Mouse (Mus musculus) adrenal gland, adult 18-20 months (tissue): ENCODE measurements around the gene D17Wsu92e. TPM values are rescaled to one million over a fixed set of nuclear protein-coding genes. Genes with fewer than 3 reads are reported as not detected.
A peak's percentile ranks its signal among the peaks of the same experiment; 100 is the strongest.

ENCODE experiments used
- DNase-seq, 2 experiments: peaks; one replicate each; pipeline ENCODE4 v3.0.0; 2021 to 2022; ENCODE audit warnings: low spot score in 2 of 2
- total RNA-seq, 2 experiments: library from RNA; stranded (reverse); gene quantifications; 1 replicate in 1 of 2; 2 replicates in 1 of 2; pipeline ENCODE4 v1.2.3; 2021

D17Wsu92e gene
- total RNA-seq, 2 experiments from 2014 or later, result 158 to 188 TPM

GRCm38 (mm10) chr17:27751314-27752202 lies 68.9 kb downstream of the D17Wsu92e start:
- no peak for DNase-seq

- DNase-seq, result no peak
Measured at GRCm38 (mm10) chr17:27750451-27750942, 70.0 kb downstream of the D17Wsu92e start.

GRCm38 (mm10) chr17:27748123-27748522 lies 72.3 kb downstream of the D17Wsu92e start:
- DNase-seq, result no peak

- DNase-seq, result no peak
Measured at GRCm38 (mm10) chr17:27746446-27746845, 74.0 kb downstream of the D17Wsu92e start.

GRCm38 (mm10) chr17:27740961-27741360 lies 79.5 kb downstream of the D17Wsu92e start:
- DNase-seq, result no peak

GRCm38 (mm10) chr17:27734344-27735073 lies 85.9 kb downstream of the D17Wsu92e start:
- no peak for DNase-seq

- no peak for DNase-seq
Measured at GRCm38 (mm10) chr17:27732694-27733093, 87.8 kb downstream of the D17Wsu92e start.

- DNase-seq, result no peak
Measured at GRCm38 (mm10) chr17:27732152-27732551, 88.3 kb downstream of the D17Wsu92e start.

GRCm38 (mm10) chr17:27728770-27729169 lies 91.7 kb downstream of the D17Wsu92e start, which contains the start of gene Spdef:
Gene Spdef (minus strand): TSS chr17:27728955.
- DNase-seq, result no peak

- no peak for DNase-seq
Measured at GRCm38 (mm10) chr17:27726527-27726926, 93.9 kb downstream of the D17Wsu92e start.

GRCm38 (mm10) chr17:27725412-27725811 lies 95.0 kb downstream of the D17Wsu92e start:
- DNase-seq, result no peak

- DNase-seq, result no peak
Measured at GRCm38 (mm10) chr17:27725011-27725410, 95.4 kb downstream of the D17Wsu92e start.

- no peak for DNase-seq
Measured at GRCm38 (mm10) chr17:27724327-27724726, 96.1 kb downstream of the D17Wsu92e start.

GRCm38 (mm10) chr17:27721125-27721664 lies 99.3 kb downstream of the D17Wsu92e start:
- no peak for DNase-seq

- no peak for DNase-seq
Measured at GRCm38 (mm10) chr17:27720326-27720725, 100.1 kb downstream of the D17Wsu92e start.

GRCm38 (mm10) chr17:27719663-27720062 lies 100.8 kb downstream of the D17Wsu92e start:
- no peak for DNase-seq

GRCm38 (mm10) chr17:27718250-27718649 lies 102.2 kb downstream of the D17Wsu92e start:
- DNase-seq, result no peak

- DNase-seq, result peak in 1 of 2 experiments; percentile 22
Measured at GRCm38 (mm10) chr17:27716804-27717203, 103.6 kb downstream of the D17Wsu92e start.

- no peak for DNase-seq
Measured at GRCm38 (mm10) chr17:27712832-27713231, 107.6 kb downstream of the D17Wsu92e start.

GRCm38 (mm10) chr17:27709650-27710049 lies 110.8 kb downstream of the D17Wsu92e start:
- DNase-seq, result no peak

- DNase-seq, result peak; percentile 65 to 66
Measured at GRCm38 (mm10) chr17:27707954-27708661, 112.3 kb downstream of the D17Wsu92e start.
